Mouse (Mus musculus): Measurements from ENCODE around the gene Rnps1. TPM values are rescaled to one million over a fixed set of nuclear protein-coding genes. Genes with fewer than 3 reads are reported as not detected.

The Rnps1 gene
- polyA plus RNA-seq (2012; rRNA removed; ENCODE audit: low replicate concordance), result 95.7 and 101 TPM in 2 replicates

GRCm38 (mm10) chr17:24414230-24414976 lies at the start of gene Rnps1:
Rnps1 (plus strand) TSS chr17:24414565.

GRCm38 (mm10) chr17:24426471-24427169 lies 12.3 kb downstream of the Rnps1 start, which contains the start of gene Eci1:
Eci1 (plus strand) TSS chr17:24426641.

GRCm38 (mm10) chr17:24442632-24443155 lies 28.3 kb downstream of the Rnps1 start, which contains the start of gene Dnase1l2:
Dnase1l2 (minus strand) TSS chr17:24443105.

GRCm38 (mm10) chr17:24469910-24470602 lies 55.7 kb downstream of the Rnps1 start, which contains the start of the genes E4f1 and Pgp:
E4f1 (minus strand) TSS chr17:24470313.
Pgp (plus strand) TSS chr17:24470392.

GRCm38 (mm10) chr17:24473612-24474275 lies 59.4 kb downstream of the Rnps1 start, which contains the start of gene Bricd5:
Bricd5 (plus strand) TSS chr17:24473884.

Other genes with a start within 250 kb of the Rnps1 start
- gene Atp6v0c, start 244.9 kb upstream of the Rnps1 start, polyA plus RNA-seq (2012; rRNA removed; ENCODE audit: low replicate concordance), result 833 and 1,086 TPM in 2 replicates
- gene Tbc1d24, start 209.0 kb upstream of the Rnps1 start, polyA plus RNA-seq (2012; rRNA removed; ENCODE audit: low replicate concordance), result 13.4 and 31.3 TPM in 2 replicates
- 1.5 and 1.6 TPM in 2 replicates for gene Ntn3, start 205.0 kb upstream of the Rnps1 start, polyA plus RNA-seq (2012; rRNA removed; ENCODE audit: low replicate concordance)
- gene Tedc2, start 193.7 kb upstream of the Rnps1 start, polyA plus RNA-seq (2012; rRNA removed; ENCODE audit: low replicate concordance), result 4.1 and 5.2 TPM in 2 replicates
- 6.4 and 6.6 TPM in 2 replicates for gene Ccnf, start 163.1 kb upstream of the Rnps1 start, polyA plus RNA-seq (2012; rRNA removed; ENCODE audit: low replicate concordance)
- gene Abca17, start 63.5 kb upstream of the Rnps1 start, polyA plus RNA-seq (2012; rRNA removed; ENCODE audit: low replicate concordance), result not detected in 2 replicates
- gene Abca3, start 62.6 kb upstream of the Rnps1 start, polyA plus RNA-seq (2012; rRNA removed; ENCODE audit: low replicate concordance), result 18.3 and 19.2 TPM in 2 replicates
- gene Eci1, start 12.1 kb downstream of the Rnps1 start, polyA plus RNA-seq (2012; rRNA removed; ENCODE audit: low replicate concordance), result 72.7 and 116 TPM in 2 replicates
- 2.5 and 3.1 TPM in 2 replicates for gene Dnase1l2, start 28.5 kb downstream of the Rnps1 start, polyA plus RNA-seq (2012; rRNA removed; ENCODE audit: low replicate concordance)
- gene E4f1, start 55.7 kb downstream of the Rnps1 start, polyA plus RNA-seq (2012; rRNA removed; ENCODE audit: low replicate concordance), result 48.3 and 49.1 TPM in 2 replicates
- 101 and 247 TPM in 2 replicates for gene Pgp, start 55.8 kb downstream of the Rnps1 start, polyA plus RNA-seq (2012; rRNA removed; ENCODE audit: low replicate concordance)
- 3.2 and 4.5 TPM in 2 replicates for gene Bricd5, start 59.3 kb downstream of the Rnps1 start, polyA plus RNA-seq (2012; rRNA removed; ENCODE audit: low replicate concordance)
- gene Mlst8, start 64.5 kb downstream of the Rnps1 start, polyA plus RNA-seq (2012; rRNA removed; ENCODE audit: low replicate concordance), result 33.9 and 46.6 TPM in 2 replicates
- 0.62 and 1.0 TPM in 2 replicates for gene Caskin1, start 74.0 kb downstream of the Rnps1 start, polyA plus RNA-seq (2012; rRNA removed; ENCODE audit: low replicate concordance)
- gene Traf7, start 113.4 kb downstream of the Rnps1 start, polyA plus RNA-seq (2012; rRNA removed; ENCODE audit: low replicate concordance), result 119 and 120 TPM in 2 replicates
- 0.20 and 1.8 TPM in 2 replicates for gene Rab26, start 119.6 kb downstream of the Rnps1 start, polyA plus RNA-seq (2012; rRNA removed; ENCODE audit: low replicate concordance)
- gene Pkd1, start 135.3 kb downstream of the Rnps1 start, polyA plus RNA-seq (2012; rRNA removed; ENCODE audit: low replicate concordance), result 21.0 and 30.2 TPM in 2 replicates
- 72.8 and 85.7 TPM in 2 replicates for gene Tsc2, start 218.1 kb downstream of the Rnps1 start, polyA plus RNA-seq (2012; rRNA removed; ENCODE audit: low replicate concordance)
- gene Nthl1, start 218.1 kb downstream of the Rnps1 start, polyA plus RNA-seq (2012; rRNA removed; ENCODE audit: low replicate concordance), result 4.7 and 4.9 TPM in 2 replicates
- gene Slc9a3r2, start 235.8 kb downstream of the Rnps1 start, polyA plus RNA-seq (2012; rRNA removed; ENCODE audit: low replicate concordance), result 52.1 and 54.9 TPM in 2 replicates
- gene Npw, start 243.9 kb downstream of the Rnps1 start, polyA plus RNA-seq (2012; rRNA removed; ENCODE audit: low replicate concordance), result 2.5 TPM in 1 of 2 replicates, not detected in the other

Measured in duodenum, adult 2 months (tissue).